Mouse (Mus musculus) hindbrain, embryonic 16.5 days (tissue): ENCODE measurements around the gene Arhgap27. TPM values are rescaled to one million over a fixed set of nuclear protein-coding genes. Genes with fewer than 3 reads are reported as not detected.

Source experiments
- ATAC-seq: fragments of 200-750 bp; cut with Nextera tagmentation; 2 replicates; pipeline ENCODE4 v1.8.0; 2017; ENCODE audit warnings: moderate TSS enrichment, moderate library complexity
- H3K27ac ChIP-seq: fragments of 300-500 bp; sonication (generic); 2 replicates; pipeline ENCODE4 v1.5.1; 2014; ENCODE audit warnings: low read depth, mild to moderate bottlenecking, control low read depth, low read length, moderate library complexity
- H3K27me3 ChIP-seq: fragments of 300-500 bp; sonication (generic); replicated peaks from 2 replicates; pipeline ENCODE4 v1.6.1; 2014; ENCODE audit warnings: low read length; ENCODE audit not compliant: control insufficient read depth, insufficient read depth
- H3K36me3 ChIP-seq: fragments of 300-500 bp; sonication (generic); 2 replicates; pipeline ENCODE4 v1.6.1; 2014; ENCODE audit warnings: mild to moderate bottlenecking, low read length, moderate library complexity, mixed read lengths; ENCODE audit not compliant: control insufficient read depth, insufficient read depth
- H3K4me1 ChIP-seq: fragments of 300-500 bp; sonication (generic); 2 replicates; pipeline ENCODE4 v1.6.1; 2014; ENCODE audit warnings: low read depth, low read length; ENCODE audit not compliant: control insufficient read depth, insufficient read depth
- H3K4me2 ChIP-seq: fragments of 300-500 bp; sonication (generic); 2 replicates; pipeline ENCODE4 v1.6.1; 2014; ENCODE audit warnings: mild to moderate bottlenecking, low read length, control low read depth, moderate library complexity
- H3K4me3 ChIP-seq: fragments of 300-500 bp; sonication (generic); 2 replicates; pipeline ENCODE4 v1.5.1; 2014; ENCODE audit warnings: mild to moderate bottlenecking, low read length, control low read depth, moderate library complexity
- H3K9ac ChIP-seq: fragments of 300-500 bp; sonication (generic); 2 replicates; pipeline ENCODE4 v1.6.1; 2014; ENCODE audit warnings: low read depth, mild to moderate bottlenecking, control low read depth, low read length, moderate library complexity
- H3K9me3 ChIP-seq: fragments of 300-500 bp; sonication (generic); 2 replicates; pipeline ENCODE4 v1.6.1; 2014; ENCODE audit warnings: mild to moderate bottlenecking, low read length, moderate library complexity; ENCODE audit not compliant: control insufficient read depth
- WGBS: fragments of 180-500 bp; shearing (Covaris S2); extraction: QIAGEN DNeasy Blood & Tissue Kit; methylation state at CpG from one replicate; pipeline ENCODE4 v1.1.7; 2014; 5-methylcytosine and 5-hydroxymethylcytosine counted together
- polyA plus RNA-seq: library from polyadenylated mRNA; unstranded; fragments of >200 nt; fragmentation: Nextera tagmentation; extraction: Ambion mirVana; gene quantifications from 2 replicates; pipeline ENCODE4 v1.2.1, GENCODE M21; 2015

Arhgap27 gene
- polyA plus RNA-seq, 1 experiment from 2014 or later, result 4.8 TPM

DNA sequence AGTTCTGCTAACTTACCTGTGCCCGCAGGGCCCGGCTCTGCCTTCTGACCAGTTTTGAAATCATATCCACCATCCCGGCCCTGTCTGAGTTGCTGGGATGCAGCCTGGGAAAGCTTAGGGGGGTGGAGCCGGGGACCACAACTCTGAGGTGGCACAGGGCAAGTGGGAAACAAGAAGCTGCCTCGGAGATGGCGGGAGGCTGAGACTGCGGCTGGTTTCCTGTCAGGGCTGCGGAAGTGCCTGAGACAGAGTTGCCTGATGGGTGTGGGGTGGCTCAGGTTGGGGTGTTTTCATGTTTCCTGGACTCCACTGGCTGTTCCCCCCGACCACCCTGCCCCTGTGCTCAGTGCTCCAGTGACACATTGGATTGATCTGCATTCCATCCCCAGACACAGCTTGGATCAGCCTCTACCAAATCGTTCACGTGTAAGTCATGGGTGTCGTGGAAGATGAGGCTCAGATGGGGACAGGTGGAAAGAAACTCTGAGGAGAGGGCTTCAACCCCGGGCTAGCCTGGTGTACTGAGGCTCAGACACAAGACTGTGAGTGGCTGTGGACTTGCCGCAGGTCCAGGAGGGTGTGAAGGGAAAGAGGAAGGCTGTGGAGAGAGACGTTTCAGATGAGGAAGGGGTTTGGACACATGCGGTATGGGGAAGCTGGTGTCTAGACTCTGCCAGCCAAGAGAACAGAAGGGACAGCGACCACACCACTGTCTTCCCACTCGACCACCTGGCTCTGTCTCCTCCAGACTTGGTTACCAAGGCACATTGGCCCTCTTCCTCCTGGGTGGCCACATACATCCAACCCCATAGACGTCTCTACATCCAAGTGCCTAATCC lies 18.8 kb downstream of the Arhgap27 start:
- no peak overlapping the region for H3K4me3 ChIP-seq

GRCm38 (mm10) chr11:103343881-103344280 lies 19.6 kb downstream of the Arhgap27 start:
- Histone ChIP-seq H3K4me2 (no peak overlapping the region), H3K4me1 (no peaks in the 10 kb centered on the region), H3K27me3 (no peaks in the 10 kb centered on the region; the same call in 1 of the 2 replicates), H3K27ac (no peak overlapping the region), H3K4me3 (no peak overlapping the region), H3K9ac (no peak overlapping the region), H3K9me3 (no peaks in the 10 kb centered on the region), H3K36me3 (no peaks in the 10 kb centered on the region)
- 92% methylated on average over 1 of the region's 1 CpGs for WGBS
- ATAC-seq, result no peak

More for the DNA sequence above, 18.8 kb downstream of the Arhgap27 start:
- H3K27ac ChIP-seq, result no peak overlapping the region
- H3K4me1 ChIP-seq, result no peaks in the 10 kb centered on the region
- H3K27me3 ChIP-seq, result no peaks in the 10 kb centered on the region; the same call in 1 of the 2 replicates
- no peak overlapping the region for H3K4me2 ChIP-seq
- no peak overlapping the region for H3K9ac ChIP-seq
- no peaks in the 10 kb centered on the region for H3K9me3 ChIP-seq
- WGBS, result 74% methylated on average over 19 of the region's 19 CpGs
- no peak for ATAC-seq
- no peaks in the 10 kb centered on the region for H3K36me3 ChIP-seq

DNA sequence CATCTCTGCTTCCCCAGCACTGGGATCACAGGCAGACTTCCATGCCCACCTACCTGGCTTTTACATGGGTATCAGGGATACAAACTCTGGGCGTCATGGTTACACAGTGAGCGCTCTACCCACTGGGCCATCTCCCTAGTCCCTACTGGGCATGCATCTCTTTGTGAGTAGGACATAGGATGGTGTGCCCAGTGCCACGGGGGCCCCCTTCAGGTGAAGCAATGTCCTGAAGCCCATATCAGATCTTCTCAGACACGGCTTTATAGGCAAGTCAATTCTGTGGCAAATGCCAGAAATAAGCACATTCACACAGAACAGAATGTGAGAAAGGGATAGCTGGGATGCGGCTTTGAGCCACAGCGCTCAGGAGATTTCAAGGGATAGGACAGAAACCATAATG lies 20.4 kb downstream of the Arhgap27 start:
- Histone ChIP-seq H3K4me1 (no peaks in the 10 kb centered on the region), H3K27ac (no peak overlapping the region), H3K4me3 (no peak overlapping the region), H3K4me2 (no peak overlapping the region), H3K36me3 (no peaks in the 10 kb centered on the region), H3K27me3 (no peaks in the 10 kb centered on the region; the same call in 1 of the 2 replicates), H3K9me3 (no peaks in the 10 kb centered on the region), H3K9ac (no peak overlapping the region)
- WGBS, result 85% methylated on average over 6 of the region's 6 CpGs
- ATAC-seq, result no peak

DNA sequence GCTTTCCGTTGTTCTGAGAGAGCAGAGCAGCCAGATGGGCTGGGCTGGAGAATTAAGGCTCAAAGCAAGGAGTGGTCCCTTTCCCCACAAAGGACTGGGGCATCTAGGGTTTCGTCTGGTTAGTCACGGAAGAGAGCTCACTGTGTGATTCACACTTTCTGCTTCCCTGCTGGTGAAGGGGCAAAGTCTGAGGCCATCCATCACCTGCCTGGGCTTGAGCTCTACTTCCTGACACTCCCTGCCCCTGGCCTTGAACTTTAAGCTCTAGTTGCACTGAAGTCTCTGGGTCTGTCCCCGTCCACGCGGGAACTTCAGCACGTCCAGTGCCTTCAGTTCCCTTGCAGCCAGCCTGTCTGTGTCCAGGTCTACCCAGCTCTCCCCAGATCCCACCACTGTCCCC lies 22.8 kb downstream of the Arhgap27 start:
- Histone ChIP-seq H3K36me3 (no peaks in the 10 kb centered on the region), H3K27me3 (no peaks in the 10 kb centered on the region; the same call in 1 of the 2 replicates), H3K9me3 (no peaks in the 10 kb centered on the region), H3K4me3 (no peak overlapping the region), H3K4me2 (no peak overlapping the region), H3K4me1 (no peaks in the 10 kb centered on the region), H3K27ac (no peak overlapping the region), H3K9ac (no peak overlapping the region)
- WGBS, result 55% methylated on average over 7 of the region's 7 CpGs
- ATAC-seq, result no peak

DNA sequence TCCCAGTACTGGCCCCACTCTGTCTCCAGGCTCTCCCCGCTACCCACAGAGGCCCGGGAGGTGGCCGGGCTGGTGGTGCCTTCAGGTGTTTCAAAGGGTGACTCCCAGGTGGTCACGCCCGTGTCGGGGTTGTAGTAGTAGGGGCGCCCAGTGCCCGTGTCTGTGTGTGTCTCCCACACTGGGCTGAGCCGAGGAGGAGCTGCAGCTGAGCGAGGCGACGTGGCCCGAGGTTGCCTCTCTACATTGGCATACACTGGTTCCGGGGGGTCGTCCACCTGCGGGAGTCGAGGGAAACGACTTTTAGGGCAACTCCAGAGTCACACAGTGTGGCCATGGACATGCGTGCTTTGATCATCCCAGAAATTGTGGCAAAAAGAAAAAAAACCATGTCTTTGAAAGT lies 23.4 kb downstream of the Arhgap27 start:
- Histone ChIP-seq H3K4me1 (no peaks in the 10 kb centered on the region), H3K4me2 (peak overlapping the region; percentile 43), H3K4me3 (peak overlapping the region; percentile 20; the same call in 1 of the 2 replicates), H3K9ac (no peak overlapping the region), H3K9me3 (no peaks in the 10 kb centered on the region), H3K27ac (no peak overlapping the region), H3K27me3 (no peaks in the 10 kb centered on the region; the same call in 1 of the 2 replicates), H3K36me3 (no peaks in the 10 kb centered on the region)
- WGBS, result 76% methylated on average over 19 of the region's 19 CpGs
- ATAC-seq, result no peak

DNA sequence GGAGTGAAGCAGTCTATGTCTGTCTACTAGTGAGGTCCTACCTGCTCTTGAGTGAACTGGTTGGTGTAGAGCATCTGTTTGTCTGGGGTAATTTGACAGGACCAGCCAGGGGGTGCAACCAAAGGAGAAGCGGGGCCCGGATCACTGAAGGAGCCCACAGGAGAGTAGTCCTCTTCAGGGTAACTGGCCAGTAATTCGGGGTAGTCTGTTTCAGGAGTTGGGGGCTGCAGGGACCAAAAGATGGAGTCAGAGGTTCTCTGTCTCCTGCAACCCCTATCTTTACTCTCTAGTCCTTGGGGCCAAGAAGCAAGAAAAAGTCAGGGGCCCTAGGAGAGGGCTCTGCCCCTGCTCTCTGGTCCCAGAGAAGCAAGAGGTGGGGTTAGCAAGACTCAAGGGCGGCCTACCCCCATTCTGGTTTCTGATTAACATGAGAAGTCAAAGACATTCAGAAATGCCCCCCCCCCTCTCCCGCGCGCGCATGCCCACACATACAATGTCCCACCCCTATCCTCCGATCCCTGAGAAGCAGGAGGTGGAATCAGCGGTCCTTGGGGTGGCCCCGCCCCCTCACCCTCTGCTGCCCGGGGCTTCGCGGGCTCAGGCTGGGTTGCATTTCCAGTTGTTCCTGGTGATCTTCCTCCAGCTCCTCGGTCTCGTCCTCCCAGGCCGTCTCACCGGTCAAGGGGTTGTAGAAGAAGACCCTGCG lies 23.9 kb downstream of the Arhgap27 start:
- Histone ChIP-seq H3K9ac (0 out of 2 replicates have a peak overlapping the region, but pooled peaks have one; percentile 2), H3K9me3 (no peaks in the 10 kb centered on the region), H3K27me3 (no peaks in the 10 kb centered on the region; the same call in none of the 2 replicates), H3K36me3 (no peaks in the 10 kb centered on the region), H3K4me3 (peak overlapping the region; percentile 20; the same call in 1 of the 2 replicates), H3K4me2 (peak overlapping the region; percentile 43), H3K27ac (no peak overlapping the region), H3K4me1 (no peaks in the 10 kb centered on the region)
- ATAC-seq, result no peak
- WGBS, result 39% methylated on average over 18 of the region's 19 CpGs

- Histone ChIP-seq H3K27ac (no peak overlapping the region), H3K36me3 (no peaks in the 10 kb centered on the region), H3K9ac (no peak overlapping the region), H3K4me1 (peaks cover 2% of the 10 kb centered on the region), H3K27me3 (no peaks in the 10 kb centered on the region; the same call in none of the 2 replicates), H3K9me3 (no peaks in the 10 kb centered on the region), H3K4me2 (no peak overlapping the region), H3K4me3 (no peak overlapping the region)
- ATAC-seq, result no peak
- 97% methylated on average over 6 of the region's 6 CpGs for WGBS
Measured at GRCm38 (mm10) chr11:103338671-103339070, 24.8 kb downstream of the Arhgap27 start.

DNA sequence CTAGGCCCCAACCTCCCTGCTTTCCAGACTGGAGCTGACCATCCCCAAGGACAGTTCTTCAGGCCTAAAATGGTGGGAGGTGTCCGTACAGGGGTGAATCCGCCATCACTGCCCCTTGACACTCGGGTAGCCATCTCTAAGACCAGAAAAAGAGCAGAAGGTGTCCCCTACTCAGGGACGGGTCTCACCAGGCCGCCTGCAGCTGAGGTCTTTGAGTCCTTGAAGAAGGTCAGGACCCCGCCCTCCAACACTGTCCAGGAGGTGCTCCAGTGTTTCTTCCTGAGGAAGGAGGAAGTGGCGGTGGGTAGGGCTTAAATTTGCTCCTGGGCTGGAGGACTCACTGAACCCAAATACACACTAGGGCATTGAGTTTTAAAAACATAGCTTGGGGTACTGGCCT lies 25.4 kb downstream of the Arhgap27 start:
- H3K9me3 ChIP-seq, result no peaks in the 10 kb centered on the region
- WGBS, result 90% methylated on average over 7 of the region's 7 CpGs
- H3K27ac ChIP-seq, result no peak overlapping the region
- H3K4me3 ChIP-seq, result no peak overlapping the region
- H3K9ac ChIP-seq, result no peak overlapping the region
- no peak for ATAC-seq
- no peaks in the 10 kb centered on the region for H3K36me3 ChIP-seq
- H3K4me2 ChIP-seq, result no peak overlapping the region
- no peaks in the 10 kb centered on the region; the same call in none of the 2 replicates for H3K27me3 ChIP-seq
- peaks cover 6% of the 10 kb centered on the region for H3K4me1 ChIP-seq

DNA sequence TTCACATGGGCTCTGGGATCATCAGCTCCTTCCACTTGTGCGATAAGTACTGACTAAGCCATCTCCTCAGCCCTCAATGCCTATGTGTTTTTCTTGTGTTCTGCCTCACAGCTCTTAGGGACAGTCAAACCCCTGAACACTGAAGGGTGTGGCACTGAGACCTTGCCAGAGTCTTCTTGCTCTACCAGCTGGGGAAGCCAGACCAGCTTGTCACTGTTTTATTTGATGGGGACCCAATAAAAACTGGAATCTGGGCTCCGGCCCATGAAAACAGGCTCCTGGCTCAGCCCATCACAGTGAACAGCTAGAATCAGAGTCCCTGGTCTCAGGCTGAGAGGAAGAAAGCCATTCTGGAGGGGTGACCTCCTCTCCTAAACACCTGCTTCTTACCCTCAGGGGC lies 26.3 kb downstream of the Arhgap27 start:
- Histone ChIP-seq H3K27ac (no peak overlapping the region), H3K4me3 (no peak overlapping the region), H3K9me3 (no peaks in the 10 kb centered on the region), H3K27me3 (no peaks in the 10 kb centered on the region; the same call in none of the 2 replicates), H3K4me2 (no peak overlapping the region), H3K4me1 (peaks cover 14% of the 10 kb centered on the region), H3K9ac (no peak overlapping the region), H3K36me3 (no peaks in the 10 kb centered on the region)
- ATAC-seq, result no peak
- 95% methylated on average over 2 of the region's 2 CpGs for WGBS
